Mouse (Mus musculus) intestine, postnatal 0 days (tissue): Measurements from ENCODE around the gene Wnt9a. TPM values are rescaled to one million over a fixed set of nuclear protein-coding genes. Genes with fewer than 3 reads are reported as not detected.
A peak's percentile ranks its signal among the peaks of the same experiment; 100 is the strongest.
"Not testable (repeated sequence)": the region's sequence is repeated elsewhere in the genome, so short reads cannot be mapped to it uniquely, and the experiment has no call there.

Experiments
- ATAC-seq: fragments of 200-750 bp; cut with Nextera tagmentation; 2 replicates; pipeline ENCODE4 v1.8.0; 2017; ENCODE audit warnings: mild to moderate bottlenecking, moderate TSS enrichment, moderate library complexity
- H3K27ac ChIP-seq: fragments of 300-500 bp; sonication (generic); 2 replicates; pipeline ENCODE4 v1.5.1; 2014; ENCODE audit warnings: mild to moderate bottlenecking, low read depth, low read length, moderate library complexity
- H3K27me3 ChIP-seq: fragments of 300-500 bp; sonication (generic); replicated peaks from 2 replicates; pipeline ENCODE4 v1.6.1; 2014; ENCODE audit warnings: low read length, mixed read lengths; ENCODE audit not compliant: control insufficient read depth, insufficient read depth
- H3K36me3 ChIP-seq: fragments of 300-500 bp; sonication (generic); 2 replicates; pipeline ENCODE4 v1.6.1; 2014; ENCODE audit warnings: mild to moderate bottlenecking, moderate library complexity; ENCODE audit not compliant: control insufficient read depth, insufficient read depth
- H3K4me1 ChIP-seq: fragments of 300-500 bp; sonication (generic); replicated peaks from 2 replicates; pipeline ENCODE4 v1.6.1; 2014; ENCODE audit warnings: antibody characterized with exemption, low read length, mixed read lengths; ENCODE audit not compliant: control insufficient read depth, insufficient read depth
- H3K4me2 ChIP-seq: fragments of 300-500 bp; sonication (generic); replicated peaks from 2 replicates; pipeline ENCODE4 v1.6.1; 2014; ENCODE audit warnings: low read depth, mild to moderate bottlenecking, moderate library complexity
- H3K4me3 ChIP-seq: fragments of 300-500 bp; sonication (generic); 2 replicates; pipeline ENCODE4 v1.5.1; 2014; ENCODE audit warnings: low read depth, low read length
- H3K9ac ChIP-seq: fragments of 300-500 bp; sonication (generic); 2 replicates; pipeline ENCODE4 v1.6.1; 2014; ENCODE audit warnings: mild to moderate bottlenecking, low read depth, low read length
- H3K9me3 ChIP-seq: fragments of 300-500 bp; sonication (generic); 2 replicates; pipeline ENCODE4 v1.6.1; 2016; ENCODE audit warnings: mixed run types; ENCODE audit not compliant: control insufficient read depth
- CTCF ChIP-seq: sonication (generic); IDR thresholded peaks from 2 replicates; pipeline ENCODE4 v1.5.1; 2016; ENCODE audit warnings: low read depth, mild to moderate bottlenecking, control low read depth, antibody characterized with exemption, moderate library complexity
- WGBS: fragments of 180-500 bp; shearing (Covaris S2); extraction: QIAGEN DNeasy Blood & Tissue Kit; methylation state at CpG from one replicate; pipeline ENCODE4 v1.1.7; 2014; 5-methylcytosine and 5-hydroxymethylcytosine counted together
- polyA plus RNA-seq: library from polyadenylated mRNA; unstranded; fragments of >200 nt; fragmentation: Nextera tagmentation; extraction: Ambion mirVana; gene quantifications from 2 replicates; pipeline ENCODE4 v1.2.1, GENCODE M21; 2015

The Wnt9a gene
- polyA plus RNA-seq, 1 experiment from 2014 or later, result 2.2 TPM

DNA sequence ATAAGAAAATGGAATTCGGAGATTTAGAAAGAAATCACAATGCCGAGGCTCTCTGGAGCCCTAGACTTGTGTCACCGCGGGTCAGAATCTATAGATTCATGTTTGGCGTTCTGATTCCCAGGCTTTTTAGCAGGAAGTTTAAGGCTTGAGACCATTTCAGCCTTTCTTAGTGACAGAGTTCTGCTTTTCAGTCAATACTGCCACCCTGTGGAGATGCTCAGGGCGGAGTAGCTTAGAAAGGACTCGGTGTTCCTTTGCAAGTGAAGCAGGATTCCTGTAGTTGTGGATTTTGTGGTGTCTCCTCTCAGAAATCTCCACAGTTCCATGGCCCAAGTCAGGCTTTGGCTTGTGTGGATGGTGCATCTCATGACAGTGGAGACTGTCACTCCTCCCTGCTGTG, 8.8 kb upstream of the Wnt9a start:
- no peak overlapping the region for H3K4me3 ChIP-seq
- ATAC-seq, result no peak

DNA sequence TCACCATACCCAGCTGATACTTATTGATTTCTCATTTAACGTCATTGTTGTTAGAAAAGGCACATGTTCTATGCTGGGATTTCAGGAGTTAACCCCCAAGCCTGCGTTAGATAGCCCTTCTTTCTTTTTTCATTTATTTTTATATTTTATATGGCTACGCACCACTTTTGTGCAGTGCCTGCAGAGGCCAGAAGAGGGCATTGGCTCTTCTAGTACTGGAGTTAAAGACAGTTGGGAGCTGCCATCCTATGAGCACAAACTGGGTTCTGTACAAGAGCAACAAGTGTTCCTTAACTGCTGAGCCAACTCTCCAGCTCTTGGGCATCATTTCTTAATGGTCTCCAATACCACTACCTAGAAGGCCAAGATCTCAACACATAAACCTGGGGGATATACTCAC, 6.5 kb upstream of the Wnt9a start:
- no peaks in the 10 kb centered on the region for H3K9me3 ChIP-seq
- H3K27me3 ChIP-seq, result peaks cover 48% of the 10 kb centered on the region
- no peak for ATAC-seq
- peak; percentile 67 for TF ChIP-seq CTCF
- WGBS, result 12% methylated on average over 3 of the region's 3 CpGs
- H3K27ac ChIP-seq, result no peak overlapping the region
- no peaks in the 10 kb centered on the region for H3K36me3 ChIP-seq
- no peak overlapping the region for H3K9ac ChIP-seq
- H3K4me1 ChIP-seq, result no peaks in the 10 kb centered on the region
- no peak overlapping the region for H3K4me3 ChIP-seq
- H3K4me2 ChIP-seq, result no peak overlapping the region

More for the DNA sequence above, 8.8 kb upstream of the Wnt9a start:
- WGBS, result 15% methylated on average over 7 of the region's 7 CpGs
- H3K4me1 ChIP-seq, result no peaks in the 10 kb centered on the region
- H3K36me3 ChIP-seq, result no peaks in the 10 kb centered on the region
- no peak overlapping the region for H3K27ac ChIP-seq
- no peaks in the 10 kb centered on the region for H3K9me3 ChIP-seq
- peak; percentile 89 for TF ChIP-seq CTCF
- H3K27me3 ChIP-seq, result peaks cover 42% of the 10 kb centered on the region
- H3K9ac ChIP-seq, result no peak overlapping the region
- no peak overlapping the region for H3K4me2 ChIP-seq

DNA sequence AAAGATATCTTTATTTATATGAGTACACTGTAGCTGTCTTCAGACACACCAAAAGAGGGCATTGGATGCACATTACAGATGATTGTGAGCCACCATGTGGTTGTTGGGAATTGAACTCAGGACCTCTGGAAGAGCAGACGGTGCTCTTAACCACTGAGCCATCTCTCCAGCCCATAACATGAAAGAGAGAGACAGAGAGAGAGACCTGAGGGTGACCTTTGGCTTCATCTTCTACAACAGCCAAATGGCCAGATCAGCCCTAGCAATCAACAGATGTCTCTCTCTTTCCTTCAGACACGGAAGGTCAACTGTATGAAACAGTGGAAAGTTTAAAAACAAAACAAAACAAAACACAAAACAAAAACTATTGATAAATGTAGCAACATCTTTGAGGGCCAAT, 5.7 kb upstream of the Wnt9a start:
- not testable (repeated sequence) for H3K4me1 ChIP-seq, H3K27ac ChIP-seq, ATAC-seq, H3K9ac ChIP-seq, H3K9me3 ChIP-seq, H3K4me2 ChIP-seq, H3K36me3 ChIP-seq, H3K4me3 ChIP-seq
- 65% methylated on average over 2 of the region's 2 CpGs for WGBS
- peaks cover 56% of the 10 kb centered on the region for H3K27me3 ChIP-seq

DNA sequence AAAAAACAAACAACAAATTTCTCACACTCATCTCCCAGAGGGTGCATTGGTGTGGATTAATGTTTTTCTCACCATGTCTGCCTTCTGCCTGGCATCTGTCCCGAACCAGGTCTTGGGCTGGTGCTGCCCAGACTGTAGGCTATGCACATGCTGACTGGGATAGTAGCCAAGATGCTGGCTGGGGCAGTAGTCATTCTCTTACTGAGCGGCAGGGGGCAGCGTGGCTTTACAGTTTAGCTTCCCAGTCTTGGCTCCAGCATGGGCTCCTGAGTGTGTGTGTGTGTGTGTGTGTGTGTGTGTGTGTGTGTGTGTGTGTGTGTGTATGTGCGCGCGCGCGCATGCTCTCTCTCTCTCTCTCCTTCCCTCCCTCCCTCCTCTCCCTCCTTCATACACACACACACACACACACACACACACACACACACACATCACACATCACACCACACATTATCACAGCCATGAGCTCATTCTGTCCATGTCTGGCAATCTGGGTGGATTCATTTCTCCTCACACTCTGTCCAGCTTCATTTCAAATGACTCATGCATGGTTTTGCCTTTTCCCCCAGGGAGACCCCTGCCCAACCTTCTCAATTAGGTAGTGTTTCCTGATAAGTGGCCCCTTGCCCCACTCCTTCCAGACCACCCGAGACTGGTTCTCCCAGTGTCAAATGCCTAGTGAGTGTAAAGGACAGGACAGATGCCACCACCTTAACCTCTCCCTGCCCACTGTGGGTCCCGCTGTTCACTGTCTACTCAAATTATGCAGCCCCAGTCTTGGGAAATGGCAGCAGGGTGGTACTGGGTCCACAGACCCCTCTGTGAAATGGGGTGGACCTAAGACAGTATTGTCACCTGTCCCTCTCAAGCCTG, 3.8 kb upstream of the Wnt9a start:
- 28% methylated on average over 5 of the region's 10 CpGs for WGBS
- peak; percentile 90 for TF ChIP-seq CTCF
- no peak overlapping the region for H3K4me3 ChIP-seq
- no peaks in the 10 kb centered on the region for H3K9me3 ChIP-seq
- H3K9ac ChIP-seq, result no peak overlapping the region
- H3K27me3 ChIP-seq, result peaks cover 70% of the 10 kb centered on the region
- H3K4me2 ChIP-seq, result no peak overlapping the region
- 0 out of 2 replicates have a peak, but pooled peaks have one; percentile 47 for ATAC-seq
- no peaks in the 10 kb centered on the region; the same call in 1 of the 2 replicates for H3K4me1 ChIP-seq
- no peaks in the 10 kb centered on the region for H3K36me3 ChIP-seq
- H3K27ac ChIP-seq, result no peak overlapping the region

DNA sequence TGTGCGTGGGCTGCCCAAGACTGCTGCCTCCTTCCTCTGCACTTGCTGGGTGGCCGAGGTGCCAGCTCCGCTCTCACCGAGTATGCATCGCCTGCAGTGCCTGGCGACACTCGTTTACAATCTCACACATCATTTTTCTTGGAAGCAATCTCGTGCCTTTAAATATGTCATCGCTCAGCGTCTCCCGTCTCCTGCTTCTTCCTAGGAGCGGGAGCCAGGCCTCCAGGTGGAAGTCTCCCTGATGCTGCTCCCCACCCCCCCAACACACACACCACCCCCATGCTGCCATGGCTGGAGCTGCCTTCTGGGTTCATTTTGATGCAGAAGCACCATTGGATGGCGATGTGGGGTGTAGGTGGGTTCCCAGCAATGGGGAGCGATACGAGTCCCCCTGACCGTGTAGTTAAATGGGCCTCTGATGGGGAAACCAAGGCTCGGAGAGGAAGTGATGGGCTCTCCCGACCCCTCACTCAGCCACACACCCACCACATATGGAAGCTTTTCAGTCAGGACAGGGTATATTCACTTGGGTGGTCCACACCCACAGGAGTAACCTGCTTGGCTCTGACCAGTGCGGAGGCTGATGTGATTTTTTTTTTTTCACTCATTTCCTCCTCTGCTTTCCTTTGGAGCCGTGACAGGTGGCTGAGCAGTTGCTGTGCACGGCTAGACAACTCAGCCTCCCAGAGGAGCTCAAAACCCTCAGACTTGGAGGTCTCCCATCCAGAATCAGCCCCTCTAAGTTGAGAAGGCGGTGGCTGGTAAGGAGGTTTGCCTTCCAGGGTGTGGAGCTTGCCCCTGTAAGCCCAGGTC, 1.5 kb upstream of the Wnt9a start:
- Histone ChIP-seq H3K9ac (no peak overlapping the region), H3K27ac (no peak overlapping the region), H3K36me3 (no peaks in the 10 kb centered on the region), H3K9me3 (no peaks in the 10 kb centered on the region), H3K27me3 (peaks cover 66% of the 10 kb centered on the region), H3K4me2 (no peak overlapping the region), H3K4me1 (no peaks in the 10 kb centered on the region; the same call in 1 of the 2 replicates), H3K4me3 (no peak overlapping the region)
- no peak for TF ChIP-seq CTCF
- no peak for ATAC-seq
- WGBS, result 47% methylated on average over 22 of the region's 22 CpGs

DNA sequence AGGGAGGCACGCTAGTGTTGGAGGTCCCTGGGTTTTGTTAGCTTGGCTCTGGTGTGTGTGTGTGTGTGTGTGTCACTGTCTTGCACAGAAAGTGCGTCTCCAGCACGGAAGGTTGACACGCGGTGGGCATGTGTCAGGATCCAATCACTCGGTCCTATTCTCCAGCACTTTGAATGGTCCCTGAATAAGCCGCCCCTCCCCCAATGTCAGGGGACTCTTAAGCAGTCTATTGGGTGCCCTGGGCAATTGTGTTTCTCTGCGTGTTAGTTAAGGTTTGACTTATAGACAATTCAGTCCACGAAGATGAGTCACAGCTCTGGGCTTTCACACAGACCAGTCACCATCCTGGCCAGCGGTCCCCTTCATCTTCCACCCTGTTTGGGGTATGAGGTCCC, 910 bp upstream of the Wnt9a start:
- Histone ChIP-seq H3K9ac (no peak overlapping the region), H3K4me1 (no peaks in the 10 kb centered on the region; the same call in 1 of the 2 replicates), H3K27ac (no peak overlapping the region), H3K9me3 (no peaks in the 10 kb centered on the region), H3K27me3 (peaks cover 62% of the 10 kb centered on the region), H3K4me3 (no peak overlapping the region), H3K4me2 (peak overlapping the region; percentile 94), H3K36me3 (no peaks in the 10 kb centered on the region)
- ATAC-seq, result no peak
- 10% methylated on average over 10 of the region's 10 CpGs for WGBS
- TF ChIP-seq CTCF, result no peak
